Mouse (Mus musculus) urinary bladder, postnatal 4 days (tissue): ENCODE measurements around the gene Olfr464.

ENCODE experiments used
- DNase-seq, 2 experiments: peaks; one replicate each; pipeline ENCODE4 v3.0.0; 2021 to 2022; ENCODE audit warnings: low spot score in 2 of 2

The Olfr464 gene

DNA sequence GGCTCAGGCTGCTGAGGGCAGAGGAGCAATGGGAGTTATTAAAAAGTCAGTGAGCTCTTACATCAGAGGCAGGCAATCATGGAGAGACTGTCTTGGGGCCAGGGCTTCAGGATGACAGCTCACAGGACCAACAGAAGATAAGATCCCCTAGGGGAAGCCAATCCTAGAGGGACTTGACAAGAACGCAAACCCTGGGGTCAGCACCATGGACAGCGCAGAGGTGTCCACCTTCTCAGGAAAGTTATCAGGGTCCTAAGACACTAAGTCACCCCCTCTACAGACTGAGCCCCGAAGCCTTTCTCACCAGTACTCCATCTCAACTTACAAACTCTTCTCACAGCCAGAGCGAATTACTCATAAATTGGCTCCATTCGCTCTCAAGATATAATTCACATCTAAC lies at the start of gene Olfr464:
Gene Olfr464, minus strand, starts transcription at position 2 of the 400 bp plus-strand sequence.
- DNase-seq, result peak in 1 of 2 experiments; percentile 17

DNA sequence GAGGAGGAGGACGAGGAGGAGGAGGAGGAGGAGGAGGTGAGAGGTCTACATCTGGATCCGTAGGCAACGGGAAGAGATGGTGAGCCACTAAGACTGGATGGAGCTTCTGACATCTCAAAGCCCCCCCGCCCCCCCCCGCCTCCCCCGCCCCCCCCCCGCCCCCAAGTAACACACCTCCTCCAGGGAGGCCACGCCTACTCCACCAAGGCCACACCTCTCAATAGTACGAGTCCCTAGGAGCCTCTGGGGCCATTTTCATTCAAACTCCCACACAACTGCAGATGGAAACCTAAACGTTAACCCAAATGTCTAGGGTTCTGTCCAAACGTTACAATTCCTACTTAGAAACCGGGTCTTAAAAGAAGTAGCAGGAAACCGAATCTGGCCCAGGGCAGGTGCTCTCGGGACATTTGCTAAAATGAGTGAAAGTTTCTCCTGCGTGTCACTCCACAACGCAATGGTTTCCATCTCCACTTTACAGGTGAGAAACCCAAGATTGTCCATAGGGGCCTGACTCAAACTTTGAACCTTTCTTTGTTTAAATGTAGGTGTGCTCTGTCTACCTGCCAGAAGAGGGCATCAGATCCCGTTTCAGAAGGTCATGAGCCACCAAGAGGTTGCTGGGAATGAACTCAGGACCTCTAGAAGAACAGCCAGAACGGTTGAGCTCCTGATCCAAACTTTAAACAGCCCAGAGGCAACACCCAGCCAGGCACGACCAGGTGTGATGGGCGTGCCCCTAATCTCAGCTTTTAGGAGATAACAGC lies 47.8 kb upstream of the Olfr464 start:
- DNase-seq, result no peak

DNA sequence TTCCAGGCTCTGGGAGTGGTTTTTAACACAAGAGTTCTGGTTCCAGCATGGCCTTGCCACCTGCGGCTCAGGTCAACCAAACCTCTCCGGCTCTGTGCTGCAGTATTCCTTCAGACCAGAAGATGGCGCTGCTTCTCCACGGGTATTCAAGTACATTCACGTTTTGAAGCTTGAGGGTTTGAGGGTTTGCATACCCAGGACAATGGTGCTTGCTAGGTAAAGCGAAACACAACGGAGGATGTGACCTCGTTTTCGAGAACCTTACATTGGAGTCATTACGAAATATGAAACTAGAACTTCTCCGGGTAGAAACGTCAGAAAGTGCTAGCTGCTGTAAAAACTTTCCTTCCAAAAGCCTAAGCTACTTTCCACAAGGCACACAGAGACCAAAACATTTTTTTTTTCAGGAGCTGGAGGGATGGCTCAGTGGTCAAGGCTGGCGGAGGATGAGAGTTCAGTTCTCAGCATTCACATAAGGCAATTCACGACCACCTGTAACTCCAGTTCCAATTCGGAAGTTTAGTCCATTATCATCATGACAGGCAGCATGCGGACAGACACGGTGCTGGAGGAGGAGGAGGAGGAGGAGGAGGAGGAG lies 47.0 kb upstream of the Olfr464 start:
- DNase-seq, result peak; percentile 52 to 82

DNA sequence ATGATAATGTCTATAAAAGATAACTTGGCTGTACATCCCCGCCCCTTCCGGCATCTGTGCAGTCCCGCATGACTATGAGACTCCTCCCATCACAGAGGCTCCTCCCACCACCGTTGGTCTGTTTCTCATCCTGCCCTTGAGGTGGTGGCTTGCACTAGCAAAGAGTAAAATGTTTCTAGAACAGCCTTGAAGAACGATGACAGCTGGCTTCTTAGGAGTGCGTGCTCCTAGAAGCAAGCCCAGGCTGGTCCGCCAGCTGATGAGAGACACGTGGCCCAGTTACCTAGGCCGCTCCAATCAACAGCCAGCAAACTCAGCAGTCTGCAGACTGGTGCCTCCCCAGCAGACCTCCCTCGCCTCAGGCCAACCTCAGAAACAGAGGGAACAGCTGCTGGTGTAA lies 45.4 kb upstream of the Olfr464 start:
- peak in 1 of 2 experiments; percentile 26 for DNase-seq

DNA sequence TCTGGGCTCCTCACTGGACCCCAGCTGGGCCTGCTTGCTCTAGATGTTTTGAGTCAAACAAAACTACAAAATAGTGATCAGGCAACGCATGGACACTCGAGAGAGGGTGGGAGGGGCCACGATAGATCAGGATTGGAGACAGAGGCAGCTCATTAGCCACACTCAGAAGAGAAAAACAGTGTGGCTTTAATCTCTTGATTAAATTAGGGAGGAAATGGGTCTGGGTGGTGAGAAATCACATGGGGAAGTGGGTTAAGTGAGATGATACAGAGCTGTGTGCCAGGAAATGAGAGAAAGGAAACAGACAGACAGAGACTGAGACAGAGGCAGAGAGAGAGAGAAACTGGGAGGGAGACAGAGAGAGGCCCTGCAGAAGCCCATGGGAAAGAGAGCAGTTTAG lies 44.5 kb upstream of the Olfr464 start:
- no peak for DNase-seq

DNA sequence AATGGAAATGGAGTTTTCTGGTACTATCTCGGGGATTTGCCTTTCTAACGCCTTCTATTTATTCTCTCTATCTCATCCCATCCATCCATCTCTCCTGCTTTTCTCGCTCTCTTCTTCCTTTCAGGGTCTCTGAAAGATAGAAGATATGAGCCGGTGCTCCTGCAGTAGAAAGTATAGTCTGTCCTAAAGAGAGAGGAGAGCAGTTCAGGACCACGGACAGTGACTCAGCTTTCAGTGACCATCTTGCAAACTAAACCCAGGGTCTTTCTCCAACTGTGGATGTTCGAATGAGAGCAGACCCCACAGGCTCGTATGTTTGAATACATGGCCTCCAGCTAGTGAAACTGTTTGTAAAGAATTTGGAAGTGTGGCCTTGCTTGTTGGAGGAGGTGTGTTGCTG lies 36.3 kb upstream of the Olfr464 start:
- no peak for DNase-seq

DNA sequence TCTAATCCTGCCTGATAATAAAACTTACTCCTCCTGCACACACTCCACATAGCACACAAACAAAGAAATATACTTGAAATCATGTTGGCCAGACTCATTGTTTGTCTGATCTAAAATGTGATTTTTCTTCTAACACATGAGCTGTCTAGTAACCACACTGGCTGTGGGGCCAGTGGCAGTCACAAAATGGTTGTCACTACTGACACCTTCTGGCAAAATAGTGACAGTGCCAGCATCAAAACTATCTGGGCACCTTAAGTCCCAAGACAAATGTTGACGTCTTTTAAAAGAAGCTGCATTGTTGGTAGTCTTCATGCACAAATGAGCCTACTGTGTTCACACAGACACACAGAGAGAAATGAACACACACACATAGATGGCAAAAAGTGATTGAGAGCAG lies 34.4 kb upstream of the Olfr464 start:
- DNase-seq, result no peak

DNA sequence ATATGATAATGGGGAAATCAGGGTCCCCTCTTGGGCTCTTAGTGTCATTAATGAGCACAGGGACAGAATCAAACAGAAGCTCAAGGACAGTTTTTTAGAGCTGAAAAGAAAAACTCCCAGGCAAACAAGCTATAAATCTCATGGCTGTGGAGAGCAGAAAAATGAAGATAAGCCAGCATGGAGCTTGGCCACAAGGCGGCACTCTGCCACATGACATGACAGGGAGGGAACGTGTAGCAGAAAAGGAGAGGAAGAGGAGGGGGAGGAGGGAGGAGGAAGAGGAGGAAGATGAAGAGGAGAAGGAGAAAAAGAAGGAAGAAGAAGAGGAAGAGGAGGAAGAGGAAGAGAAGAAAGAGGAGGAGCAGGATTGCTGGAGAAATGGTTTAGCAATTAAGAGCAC lies 29.2 kb upstream of the Olfr464 start:
- no peak for DNase-seq

DNA sequence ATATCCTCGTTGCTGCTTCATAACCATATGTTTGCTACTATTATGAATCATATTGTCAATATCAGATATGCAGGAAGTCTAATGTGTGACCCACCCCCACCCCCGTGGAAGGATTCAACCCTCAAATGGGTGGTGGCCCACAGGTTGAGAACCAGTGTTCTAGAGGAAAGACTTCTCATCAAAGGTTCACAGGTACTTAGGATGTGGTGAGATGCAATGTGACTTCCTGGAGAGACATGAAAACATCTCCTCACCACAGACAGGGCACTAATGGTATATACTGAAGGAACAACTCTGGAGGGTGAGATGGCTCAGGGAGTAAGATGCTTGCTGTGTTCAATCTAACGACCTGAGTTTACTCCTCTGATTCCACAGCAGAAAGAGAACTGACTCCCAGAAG lies 14.7 kb upstream of the Olfr464 start:
- no peak for DNase-seq

DNA sequence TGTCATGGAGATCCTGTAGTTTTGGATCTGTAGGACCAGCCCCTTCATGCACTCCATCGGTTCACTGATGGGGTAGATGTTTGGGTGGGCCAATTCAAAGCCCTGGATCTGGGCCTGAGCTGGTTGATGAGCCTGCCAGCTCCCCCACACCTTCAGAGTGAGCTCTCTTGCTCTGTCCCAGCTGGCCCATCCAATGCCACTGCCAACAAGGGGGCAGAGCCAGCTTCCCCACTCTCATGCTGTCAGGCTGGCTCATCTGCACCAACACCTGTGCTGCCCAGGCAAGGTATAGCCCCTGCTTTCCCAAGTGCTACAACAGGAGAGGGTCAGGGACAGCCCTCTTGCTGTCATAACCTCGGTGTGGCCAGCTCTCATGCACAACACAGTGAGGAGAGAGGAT lies 13.0 kb upstream of the Olfr464 start:
- DNase-seq, result no peak

DNA sequence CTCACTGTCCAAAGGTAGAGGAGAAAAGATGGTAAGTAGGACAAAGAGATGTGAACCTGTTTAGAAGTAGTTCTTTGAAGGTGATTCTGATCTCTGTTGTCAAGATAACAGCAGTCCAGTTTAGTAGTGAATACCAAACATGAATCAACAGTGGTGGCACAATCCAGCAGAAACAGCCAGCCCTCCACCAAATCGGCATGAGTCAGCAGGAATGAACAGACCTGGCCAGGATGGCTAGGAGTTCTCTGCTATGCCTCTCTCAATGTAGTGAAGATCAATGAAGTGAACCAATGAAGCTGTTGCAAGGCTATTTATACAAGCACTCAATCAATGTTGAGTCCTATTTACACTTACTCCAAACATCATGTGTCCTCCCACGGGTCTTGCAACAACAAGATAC lies 9.6 kb upstream of the Olfr464 start:
- no peak for DNase-seq

DNA sequence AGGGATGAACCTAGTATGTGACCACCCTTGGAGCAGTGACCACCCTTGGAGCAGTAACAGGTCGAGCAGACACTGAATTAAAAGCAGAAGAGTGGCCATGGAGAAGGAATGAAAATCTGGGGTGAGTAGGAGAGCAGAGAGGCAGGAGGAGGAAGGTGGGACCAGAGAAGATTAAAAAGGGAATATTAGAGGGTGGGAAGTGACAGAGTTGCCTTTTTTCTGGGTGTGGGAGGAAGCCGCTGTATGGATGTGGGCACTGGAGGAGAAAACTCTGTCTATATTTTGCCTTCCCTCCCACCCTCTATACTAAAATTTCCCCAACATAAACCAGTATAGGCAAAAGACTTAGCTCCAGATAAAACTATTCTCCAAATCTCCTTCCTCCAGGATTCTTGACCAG lies 466 bp downstream of the Olfr464 start:
- peak in 1 of 2 experiments; percentile 10 for DNase-seq

DNA sequence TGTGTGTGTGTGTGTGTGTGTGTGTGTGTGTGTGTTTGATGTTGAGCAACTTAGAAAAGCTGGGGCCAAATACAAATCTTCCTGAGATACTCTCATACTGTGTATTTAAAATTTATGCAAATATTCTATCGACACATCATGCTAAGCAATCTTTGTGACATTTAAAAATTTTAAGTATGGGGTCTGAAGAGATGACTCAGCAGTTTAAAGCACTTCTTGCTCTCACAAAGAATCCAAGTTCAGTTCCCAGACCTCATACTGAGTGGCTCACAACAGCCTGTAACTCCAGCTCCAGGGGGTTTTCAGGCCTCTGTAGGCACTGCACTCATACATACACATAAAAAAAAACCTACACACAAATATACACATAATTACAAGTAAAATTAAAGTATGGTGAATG lies 4.8 kb downstream of the Olfr464 start:
- no peak for DNase-seq

DNA sequence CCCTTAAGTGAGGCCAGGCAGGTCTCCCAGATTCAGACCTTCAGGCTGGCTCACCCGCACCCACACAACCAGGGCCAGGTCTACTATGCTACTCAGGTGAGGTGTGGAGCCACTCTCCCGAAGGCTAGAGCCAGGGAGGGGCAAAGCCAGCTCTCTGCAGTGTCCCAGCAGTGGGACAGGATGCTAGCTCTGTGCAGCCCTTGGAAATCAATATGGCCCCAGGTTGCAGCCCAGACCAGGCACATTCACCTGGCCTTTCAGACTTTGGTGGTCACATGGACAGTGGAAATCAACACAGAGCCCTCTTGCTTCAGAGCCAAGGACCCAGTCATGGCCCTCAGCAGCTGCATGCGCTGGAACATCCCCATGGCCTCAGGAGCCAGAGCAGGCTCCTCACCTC lies 16.4 kb downstream of the Olfr464 start:
- no peak for DNase-seq

DNA sequence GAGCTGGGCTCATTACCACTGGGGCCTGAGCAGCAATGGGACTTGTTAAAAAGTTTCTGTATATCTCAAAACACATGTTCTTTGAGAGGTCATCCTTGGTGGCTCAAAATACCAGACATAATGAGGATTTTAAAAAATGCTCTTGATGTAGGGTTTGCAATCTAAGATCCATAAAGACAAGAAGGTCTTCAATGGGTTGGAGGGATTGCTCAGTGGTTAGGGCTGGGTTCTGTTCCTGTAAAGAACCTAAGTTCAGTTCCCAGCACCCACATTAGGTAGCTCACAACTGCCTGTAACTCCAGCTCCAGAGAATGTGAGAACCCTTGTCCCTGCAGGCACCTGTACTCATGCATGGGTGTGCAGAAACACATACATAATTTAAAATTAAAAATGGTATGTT lies 23.5 kb downstream of the Olfr464 start, which contains the start of gene Olfr463:
Gene Olfr463, minus strand, starts transcription at position 101 of the 400 bp plus-strand sequence.
- no peak for DNase-seq

DNA sequence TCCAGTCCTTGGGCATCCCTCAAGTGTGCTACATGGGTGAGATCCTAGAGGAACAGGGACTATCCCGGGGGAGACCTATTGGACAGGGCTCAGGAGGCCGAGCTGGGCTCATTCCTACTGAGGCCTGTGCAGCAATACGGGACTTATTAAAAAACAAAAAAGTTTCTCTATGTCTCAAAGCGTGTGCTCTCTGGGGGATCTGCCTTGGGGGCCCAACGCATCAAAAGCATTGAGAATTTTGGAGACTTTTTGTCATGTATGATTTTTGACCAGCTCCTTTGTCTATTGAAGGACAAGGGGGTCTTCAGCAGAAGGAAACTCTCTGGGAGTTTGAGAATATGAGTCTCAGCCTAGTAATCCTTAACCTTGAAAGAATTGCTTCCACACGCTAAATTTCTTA lies 28.6 kb downstream of the Olfr464 start, which contains the start of gene Olfr462:
Gene Olfr462, minus strand, starts transcription at position 101 of the 400 bp plus-strand sequence.
- no peak for DNase-seq

DNA sequence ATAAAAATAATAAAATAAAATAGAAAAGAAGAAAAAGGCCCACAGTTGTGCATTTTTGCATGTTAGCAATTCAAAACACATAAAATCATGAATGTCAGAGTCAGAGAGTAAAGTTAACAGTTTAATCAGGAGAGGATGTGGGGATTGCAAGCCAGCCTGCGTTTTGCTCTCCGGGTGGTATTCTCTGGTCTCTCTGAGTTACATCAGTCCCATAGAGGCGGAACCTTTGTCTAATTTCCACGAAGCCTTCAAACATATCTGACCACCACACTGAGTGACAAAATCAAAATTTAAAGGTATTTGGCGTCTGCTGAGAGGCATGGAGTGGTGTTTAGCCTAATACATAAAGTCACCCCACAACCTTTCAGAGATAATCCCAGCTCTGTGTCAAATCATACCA lies 35.9 kb downstream of the Olfr464 start:
- DNase-seq, result no peak

DNA sequence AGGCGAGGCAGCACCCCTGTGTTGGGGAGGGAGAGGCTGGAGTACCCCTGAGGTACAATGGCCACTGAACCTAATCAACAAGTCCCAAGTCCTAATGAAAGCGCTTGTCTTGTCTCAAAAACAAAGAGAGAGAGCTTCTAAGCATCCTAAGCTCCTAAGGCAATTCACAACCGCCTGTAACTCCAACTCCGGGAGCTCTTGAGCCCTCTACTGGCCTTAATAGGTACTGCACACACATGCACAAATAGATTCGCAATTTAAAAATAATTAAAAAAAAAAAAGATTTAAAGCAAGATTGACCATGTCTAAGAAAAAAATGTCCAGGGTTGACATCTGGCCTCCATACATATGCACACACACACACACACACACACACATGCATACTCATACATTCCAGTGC lies 37.3 kb downstream of the Olfr464 start:
- DNase-seq, result no peak

DNA sequence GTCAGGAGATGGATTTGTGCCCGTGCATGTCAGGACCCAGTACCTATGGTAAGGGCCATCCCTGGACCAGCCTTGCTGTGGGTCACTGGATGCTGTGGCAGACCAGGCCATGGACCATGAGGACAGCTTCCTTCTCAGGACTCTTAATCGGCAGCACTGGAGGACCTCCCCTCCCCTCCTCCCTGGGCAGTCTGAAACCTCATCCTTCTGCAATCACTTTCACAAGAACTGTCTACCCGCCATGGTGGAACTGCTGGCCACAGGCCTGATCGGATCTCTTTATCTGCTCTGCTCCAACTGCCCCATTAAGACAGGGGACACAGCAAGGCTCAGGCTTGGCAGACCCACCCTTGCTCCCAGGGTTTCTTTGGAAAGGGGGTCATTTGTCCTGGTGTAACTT lies 39.1 kb downstream of the Olfr464 start:
- DNase-seq, result no peak

DNA sequence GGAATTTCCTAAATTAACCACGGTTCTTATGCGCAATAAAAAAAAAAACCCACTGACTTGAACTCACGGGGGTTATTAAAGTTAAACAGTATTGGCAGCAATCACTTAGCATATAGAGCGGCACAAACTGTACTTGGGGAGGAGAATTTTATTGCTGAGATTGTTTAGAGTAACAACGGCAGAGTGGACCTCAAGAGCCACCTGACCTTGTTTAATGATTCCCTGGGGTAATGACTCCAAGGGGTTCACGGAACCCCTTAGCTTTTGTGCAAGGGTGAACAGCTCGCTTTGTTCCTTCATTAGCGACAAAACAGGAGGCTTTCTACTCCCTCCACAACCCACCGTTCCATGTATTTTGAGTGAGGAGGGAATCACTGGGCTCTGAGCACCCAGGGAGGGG lies 40.9 kb downstream of the Olfr464 start:
- DNase-seq, result no peak

DNA sequence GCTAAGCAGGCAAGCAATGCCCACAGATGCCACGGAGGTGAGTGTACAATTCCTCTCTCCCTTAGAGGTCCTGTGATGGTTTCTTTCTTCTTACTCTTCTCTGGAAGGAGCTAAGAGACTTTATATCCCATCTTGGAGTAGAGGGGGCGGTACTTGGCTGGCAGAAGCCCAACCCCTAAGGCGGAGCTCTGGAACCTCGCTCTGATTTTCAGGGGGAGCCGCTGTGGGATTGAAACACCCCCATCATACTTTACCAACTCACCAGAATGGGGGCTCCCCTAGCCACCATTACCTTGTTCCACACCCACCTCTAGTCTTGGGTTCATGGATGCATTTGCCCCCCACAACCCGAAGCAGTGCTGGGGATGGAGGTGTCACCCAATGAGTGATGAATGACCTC lies 45.3 kb downstream of the Olfr464 start, which contains the start of gene Epx:
Gene Epx, minus strand, starts transcription at position 101 of the 400 bp plus-strand sequence.
- no peak for DNase-seq

DNA sequence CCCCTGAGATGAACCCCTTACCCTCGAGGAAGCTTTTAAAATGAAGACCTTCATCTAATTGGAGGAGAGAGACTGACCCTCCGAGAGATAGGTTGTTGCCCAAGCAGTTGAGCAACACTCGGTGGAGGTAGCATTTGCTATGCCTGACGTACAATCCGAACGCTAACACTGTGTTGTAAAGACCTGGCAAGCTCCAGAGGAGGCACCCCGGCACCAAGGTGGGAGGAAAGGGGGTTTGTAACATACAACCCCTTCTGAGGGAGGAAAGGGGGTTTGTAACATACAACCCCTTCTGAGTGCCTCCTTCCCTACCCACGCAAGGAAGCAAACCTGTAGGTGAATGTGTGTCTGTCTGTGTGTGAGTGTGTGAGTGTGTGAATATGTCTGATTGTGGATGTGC lies 49.0 kb downstream of the Olfr464 start:
- no peak for DNase-seq

DNA sequence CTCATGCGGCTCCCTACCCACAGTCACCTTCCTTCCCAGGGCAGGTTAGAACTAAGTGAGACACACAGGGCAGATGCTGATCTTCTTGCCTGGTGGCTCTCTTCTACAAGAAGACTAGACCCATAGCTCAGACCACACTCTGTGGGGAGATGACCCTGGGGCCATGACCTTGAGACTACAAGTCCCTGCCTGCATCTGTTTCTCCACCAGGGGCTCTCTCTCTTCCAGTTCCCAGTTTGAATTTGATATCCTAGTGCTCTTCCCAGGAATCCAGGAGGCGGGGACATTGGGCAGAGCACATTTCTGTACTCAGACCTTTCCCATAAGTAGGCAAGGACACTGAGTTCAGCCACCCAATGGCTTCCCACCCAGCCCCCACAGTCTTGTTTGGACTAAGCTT lies 50.7 kb downstream of the Olfr464 start:
- no peak for DNase-seq
